Mouse (Mus musculus) CH12.LX (cell line): ENCODE results near the gene Sde2. TPM values are rescaled to one million over a fixed set of nuclear protein-coding genes. Genes with fewer than 3 reads are reported as not detected.

Experiments
- DNase-seq: peaks from one replicate; pipeline ENCODE4 v3.0.0-alpha.2; 2013; ENCODE audit errors: extremely low read depth
- H3K27ac ChIP-seq: 2 replicates; pipeline ENCODE4 v1.5.1; 2012; ENCODE audit warnings: low read depth, mild to moderate bottlenecking, control low read depth, moderate library complexity; ENCODE audit not compliant: insufficient read depth
- H3K27me3 ChIP-seq: replicated peaks from 2 replicates; pipeline ENCODE3; 2012; ENCODE audit warnings: inconsistent platforms
- H3K36me3 ChIP-seq, 2 experiments: replicated peaks in 1 of 2; 2 replicates each; pipeline versions ENCODE3 to v1.6.1; 2012; ENCODE audit warnings: inconsistent platforms in 1 of 2, low read length in 1 of 2, mild to moderate bottlenecking in 1 of 2, mixed read lengths in 1 of 2, moderate library complexity in 1 of 2; ENCODE audit not compliant: control insufficient read depth in 1 of 2, insufficient read depth in 1 of 2
- H3K4me1 ChIP-seq, 2 experiments: 2 replicates each; pipeline ENCODE4 v1.6.1; 2012; ENCODE audit warnings: inconsistent platforms in 1 of 2, moderate library complexity in 1 of 2; ENCODE audit not compliant: insufficient read depth in 2 of 2, control insufficient read depth in 1 of 2
- H3K4me2 ChIP-seq: 2 replicates; pipeline ENCODE4 v1.6.1; 2012; ENCODE audit warnings: low read depth, mild to moderate bottlenecking, control low read depth; ENCODE audit not compliant: poor library complexity, insufficient read depth, severe bottlenecking
- H3K4me3 ChIP-seq, 3 experiments: fragments of 150-350 bp in 1 of 3; sonication (generic) in 1 of 3; replicated peaks in 1 of 3; 2 replicates each; pipeline versions ENCODE3 to v1.5.1; 2011 to 2012; ENCODE audit warnings: low read depth in 2 of 3, low read length in 2 of 3, mild to moderate bottlenecking in 2 of 3, moderate library complexity in 2 of 3, control low read depth in 1 of 3, improper control_type of control experiment in 1 of 3, inconsistent platforms in 1 of 3, mixed read lengths in 1 of 3; ENCODE audit not compliant: poor library complexity in 1 of 3
- H3K79me2 ChIP-seq: replicated peaks from 2 replicates; pipeline ENCODE4 v1.6.1; 2012; ENCODE audit warnings: mild to moderate bottlenecking, moderate library complexity; ENCODE audit not compliant: control insufficient read depth, poor library complexity, insufficient read depth, severe bottlenecking; ENCODE audit errors: extremely low read depth
- H3K9ac ChIP-seq: 2 replicates; pipeline ENCODE4 v1.6.1; 2012; ENCODE audit warnings: low read depth, mild to moderate bottlenecking, control low read depth, moderate library complexity; ENCODE audit not compliant: insufficient read depth
- H3K9me3 ChIP-seq: replicated peaks from 2 replicates; pipeline ENCODE3; 2012; ENCODE audit warnings: low read length, inconsistent platforms, mixed read lengths
- CHD1 ChIP-seq: IDR thresholded peaks from 2 replicates; pipeline ENCODE4 v1.6.1; 2012; ENCODE audit warnings: low read depth, low read length, improper control_type of control experiment, inconsistent platforms
- CHD2 ChIP-seq: IDR thresholded peaks from 2 replicates; pipeline ENCODE4 v1.6.1; 2011; ENCODE audit warnings: low read length, improper control_type of control experiment
- CTCF ChIP-seq, 2 experiments: IDR thresholded peaks in 1 of 2; conservative IDR thresholded peaks in 1 of 2; 2 replicates each; pipeline ENCODE4 v1.5.1; 2011 to 2012; ENCODE audit warnings: low read depth in 2 of 2, low read length in 2 of 2, improper control_type of control experiment in 1 of 2, inconsistent platforms in 1 of 2, mild to moderate bottlenecking in 1 of 2, moderate library complexity in 1 of 2
- EP300 ChIP-seq: IDR thresholded peaks from 2 replicates; pipeline ENCODE4 v1.6.1; 2011; ENCODE audit warnings: low read length, improper control_type of control experiment
- ETS1 ChIP-seq: conservative IDR thresholded peaks from 2 replicates; pipeline ENCODE4 v1.6.1; 2012; ENCODE audit warnings: low read depth, mild to moderate bottlenecking, inconsistent platforms, low read length, improper control_type of control experiment, moderate library complexity
- IRF4 ChIP-seq: IDR thresholded peaks from 2 replicates; pipeline ENCODE4 v1.6.1; 2014; ENCODE audit warnings: low read depth, mild to moderate bottlenecking, inconsistent platforms, low read length, improper control_type of control experiment
- MAX ChIP-seq: IDR thresholded peaks from 2 replicates; pipeline ENCODE4 v1.6.1; 2011; ENCODE audit warnings: low read length, improper control_type of control experiment
- MAZ ChIP-seq: IDR thresholded peaks from 2 replicates; pipeline ENCODE4 v1.6.1; 2012; ENCODE audit warnings: low read depth, mild to moderate bottlenecking, inconsistent platforms, low read length, improper control_type of control experiment, moderate library complexity
- MEF2A ChIP-seq: IDR thresholded peaks from 2 replicates; pipeline ENCODE4 v1.6.1; 2014; ENCODE audit warnings: low read depth, mild to moderate bottlenecking, inconsistent platforms, low read length, improper control_type of control experiment, borderline replicate concordance
- MYC ChIP-seq: IDR thresholded peaks from 2 replicates; pipeline ENCODE4 v1.6.1; 2011; ENCODE audit warnings: low read depth, mild to moderate bottlenecking, improper control_type of control experiment, low read length
- NELFE ChIP-seq: IDR thresholded peaks from 2 replicates; pipeline ENCODE4 v1.6.1; 2011; ENCODE audit warnings: low read depth, low read length, improper control_type of control experiment
- NRF1 ChIP-seq: IDR thresholded peaks from 2 replicates; pipeline ENCODE4 v1.6.1; 2014; ENCODE audit warnings: low read depth, mild to moderate bottlenecking, inconsistent platforms, low read length, improper control_type of control experiment, moderate library complexity
- PAX5 ChIP-seq: IDR thresholded peaks from 2 replicates; pipeline ENCODE4 v1.6.1; 2012; ENCODE audit warnings: low read length, inconsistent platforms, mixed read lengths
- RAD21 ChIP-seq: IDR thresholded peaks from 2 replicates; pipeline ENCODE4 v1.6.1; 2011; ENCODE audit warnings: low read depth, mild to moderate bottlenecking, low read length, improper control_type of control experiment, moderate library complexity
- SIN3A ChIP-seq: IDR thresholded peaks from 2 replicates; pipeline ENCODE4 v1.6.1; 2012; ENCODE audit warnings: low read length, improper control_type of control experiment, inconsistent platforms
- TBP ChIP-seq: conservative IDR thresholded peaks from 2 replicates; pipeline ENCODE4 v1.6.1; 2011; ENCODE audit warnings: low read depth, low read length, improper control_type of control experiment
- UBTF ChIP-seq: IDR thresholded peaks from 2 replicates; pipeline ENCODE4 v1.6.1; 2012; ENCODE audit warnings: low read depth, mild to moderate bottlenecking, inconsistent platforms, low read length, improper control_type of control experiment, moderate library complexity
- USF2 ChIP-seq: conservative IDR thresholded peaks from 2 replicates; pipeline ENCODE4 v1.6.1; 2011; ENCODE audit warnings: low read depth, low read length, improper control_type of control experiment
- ZKSCAN1 ChIP-seq: IDR thresholded peaks from 2 replicates; pipeline ENCODE4 v1.6.1; 2012; ENCODE audit warnings: low read depth, inconsistent platforms, low read length, improper control_type of control experiment, borderline replicate concordance
- dilution Hi-C: fragments of 300-500 bp; cut with MboI; formaldehyde crosslinking; loops from 2 replicates; pipeline ENCODE4 v1.14.3; 2020; ENCODE audit warnings: low sequenced_read_pairs; ENCODE audit not compliant: extremely low pct_unique_long_range_greater_than_20kb, extremely low pct_ligation_motif_present
- in situ Hi-C: fragments of 300-500 bp; cut with MboI; formaldehyde crosslinking; loops from 3 replicates; pipeline ENCODE4 v1.14.3; 2019; ENCODE audit warnings: low sequenced_read_pairs, low pct_ligation_motif_present, low pct_unique_long_range_greater_than_20kb, mixed read lengths
- polyA plus RNA-seq: library from polyadenylated mRNA; unstranded; fragments of >175 nt; gene quantifications from 2 replicates; pipeline ENCODE4 v1.2.1, GENCODE M21; 2012; ENCODE audit warnings: low read depth; ENCODE audit not compliant: insufficient read length
- total RNA-seq, 2 experiments: library from RNA; depleted of rRNA; stranded (reverse); fragments of 300-350 nt in 1 of 2; fragments of >200 nt in 1 of 2; gene quantifications; 2 replicates each; pipeline ENCODE4 v1.2.3; 2012 to 2014

Sde2 gene
- total and polyA plus RNA-seq, 3 experiments = 24.7 to 33.2 (median 28.0) TPM

GRCm38 (mm10) chr1:180905307-180905706 lies 54.4 kb downstream of the Sde2 start:
- Histone ChIP-seq H3K27me3 (no peaks in the 10 kb centered on the region), H3K79me2 (peaks cover 16% of the 10 kb centered on the region), H3K4me1 (peaks cover 10 to 49% of the 10 kb centered on the region in 2 experiments), H3K9me3 (no peaks in the 10 kb centered on the region), H3K9ac (peak overlapping the region; percentile 83; the same call in 1 of the 2 replicates), H3K36me3 (peaks cover 33 to 44% of the 10 kb centered on the region in 2 experiments), H3K4me3 (peak overlapping the region; percentile 47 to 95 (median 91)), H3K4me2 (peak overlapping the region; percentile 86), H3K27ac (no peak overlapping the region)
- in situ Hi-C loops (no loop called here), dilution Hi-C loops (no loop called here)
- no peak for TF ChIP-seq CTCF (conservative IDR thresholded peaks at IDR 0.05 in 1 of 2, IDR thresholded peaks at IDR 0.05 in 1 of 2; ENCODE audit: low read depth in 2 of 2, low read length in 2 of 2)
- no peak for DNase-seq

- TF ChIP-seq MAX (no peak), ETS1 (no peak), SIN3A (no peak), CHD1 (no peak), CTCF (conservative IDR thresholded peaks at IDR 0.05 in 1 of 2, IDR thresholded peaks at IDR 0.05 in 1 of 2; ENCODE audit: low read depth in 2 of 2, low read length in 2 of 2) (no peak), UBTF (no peak)
- DNase-seq = no peak
- in situ Hi-C loops (no loop called here), dilution Hi-C loops (no loop called here)
- peak overlapping the region in 2 of 3 experiments; percentile 47 to 91 for H3K4me3 ChIP-seq
- no peaks in the 10 kb centered on the region for H3K27me3 ChIP-seq
- no peak overlapping the region; the same call in 1 of the 2 replicates for H3K9ac ChIP-seq
- H3K27ac ChIP-seq = no peak overlapping the region
- peaks cover 16% of the 10 kb centered on the region for H3K79me2 ChIP-seq
- peaks cover 33 to 46% of the 10 kb centered on the region in 2 experiments for H3K36me3 ChIP-seq
- H3K9me3 ChIP-seq = no peaks in the 10 kb centered on the region
- H3K4me1 ChIP-seq = peaks cover 10 to 49% of the 10 kb centered on the region in 2 experiments
- no peak overlapping the region for H3K4me2 ChIP-seq
These were observed 54.9 kb downstream of the Sde2 start for GRCm38 (mm10) chr1:180905876-180906275.

GRCm38 (mm10) chr1:180906461-180907147 lies 55.7 kb downstream of the Sde2 start:
- H3K27ac ChIP-seq = no peak overlapping the region
- H3K36me3 ChIP-seq = peaks cover 33 to 46% of the 10 kb centered on the region in 2 experiments
- in situ Hi-C loops = no loop called here

More at GRCm38 (mm10) chr1:180906461-180907147, 55.7 kb downstream of the Sde2 start:
- no peak for TF ChIP-seq CHD2
- no peak for TF ChIP-seq MAZ
- TF ChIP-seq PAX5 = no peak
- no peak for TF ChIP-seq IRF4
- TF ChIP-seq TBP = no peak
- TF ChIP-seq ETS1 = no peak
- TF ChIP-seq SIN3A = no peak
- TF ChIP-seq MEF2A = no peak
- TF ChIP-seq USF2 = no peak
- TF ChIP-seq RAD21 = no peak
- no peak for TF ChIP-seq CTCF (conservative IDR thresholded peaks at IDR 0.05 in 1 of 2, IDR thresholded peaks at IDR 0.05 in 1 of 2; ENCODE audit: low read depth in 2 of 2, low read length in 2 of 2)
- no peak for TF ChIP-seq MAX
- no peak for TF ChIP-seq ZKSCAN1
- no peak for TF ChIP-seq MYC
- no peak for TF ChIP-seq EP300
- no peak for TF ChIP-seq NRF1
- no peak for TF ChIP-seq NELFE
- TF ChIP-seq, all 38 proteins: peak for 0
- dilution Hi-C loops = no loop called here
- H3K9ac ChIP-seq = no peak overlapping the region
- peaks cover 10 to 49% of the 10 kb centered on the region in 2 experiments for H3K4me1 ChIP-seq
- H3K4me2 ChIP-seq = no peak overlapping the region
- DNase-seq = no peak
- H3K79me2 ChIP-seq = peaks cover 16% of the 10 kb centered on the region
- no peak overlapping the region for H3K4me3 ChIP-seq
- no peaks in the 10 kb centered on the region for H3K27me3 ChIP-seq
- no peaks in the 10 kb centered on the region for H3K9me3 ChIP-seq
